Mouse (Mus musculus) limb, embryonic 11.5 days (tissue): Measurements from ENCODE around the gene Ptx3. TPM values are rescaled to one million over a fixed set of nuclear protein-coding genes. Genes with fewer than 3 reads are reported as not detected.

ENCODE experiments used
- ATAC-seq: fragments of 200-750 bp; cut with Nextera tagmentation; 2 replicates; pipeline ENCODE4 v1.8.0; 2017; ENCODE audit warnings: low read depth; ENCODE audit not compliant: insufficient number of reproducible peaks, low FRiP score, low TSS enrichment
- DNase-seq: peaks from one replicate; pipeline ENCODE4 v3.0.0-alpha.2; 2015; ENCODE audit warnings: low spot score
- H3K27ac ChIP-seq: fragments of 300-500 bp; sonication (generic); replicated peaks from 2 replicates; pipeline ENCODE4 v1.5.1; 2014; ENCODE audit warnings: low read depth, mild to moderate bottlenecking, low read length
- H3K27me3 ChIP-seq: fragments of 300-500 bp; sonication (generic); 2 replicates; pipeline ENCODE4 v1.6.1; 2014; ENCODE audit warnings: mild to moderate bottlenecking, low read length, mixed read lengths; ENCODE audit not compliant: control insufficient read depth, insufficient read depth
- H3K36me3 ChIP-seq: fragments of 300-500 bp; sonication (generic); 2 replicates; pipeline ENCODE4 v1.6.1; 2014; ENCODE audit warnings: mild to moderate bottlenecking, low read length, moderate library complexity, mixed read lengths; ENCODE audit not compliant: control insufficient read depth, insufficient read depth
- H3K4me1 ChIP-seq: fragments of 300-500 bp; sonication (generic); 2 replicates; pipeline ENCODE4 v1.6.1; 2014; ENCODE audit warnings: low read length, mixed read lengths; ENCODE audit not compliant: control insufficient read depth, insufficient read depth
- H3K4me2 ChIP-seq: fragments of 300-500 bp; sonication (generic); 2 replicates; pipeline ENCODE4 v1.6.1; 2014; ENCODE audit warnings: low read depth, mild to moderate bottlenecking, moderate library complexity; ENCODE audit not compliant: severe bottlenecking
- H3K4me3 ChIP-seq: fragments of 300-500 bp; sonication (generic); 2 replicates; pipeline ENCODE4 v1.5.1; 2014; ENCODE audit warnings: low read depth, low read length
- H3K9ac ChIP-seq: fragments of 300-500 bp; sonication (generic); 2 replicates; pipeline ENCODE4 v1.6.1; 2014; ENCODE audit warnings: mild to moderate bottlenecking, low read length
- H3K9me3 ChIP-seq: fragments of 300-500 bp; sonication (generic); 2 replicates; pipeline ENCODE4 v1.6.1; 2016; ENCODE audit warnings: low read length; ENCODE audit not compliant: control insufficient read depth
- WGBS: fragments of 180-500 bp; shearing (Covaris S2); extraction: QIAGEN DNeasy Blood & Tissue Kit; methylation state at CpG from one replicate; pipeline ENCODE4 v1.1.7; 2014; 5-methylcytosine and 5-hydroxymethylcytosine counted together
- polyA plus RNA-seq: library from polyadenylated mRNA; unstranded; fragments of >200 nt; fragmentation: Nextera tagmentation; extraction: Ambion mirVana; gene quantifications from 2 replicates; pipeline ENCODE4 v1.2.1, GENCODE M21; 2014

The Ptx3 gene
- 9.1 and 10.9 TPM in 2 replicates for polyA plus RNA-seq

DNA sequence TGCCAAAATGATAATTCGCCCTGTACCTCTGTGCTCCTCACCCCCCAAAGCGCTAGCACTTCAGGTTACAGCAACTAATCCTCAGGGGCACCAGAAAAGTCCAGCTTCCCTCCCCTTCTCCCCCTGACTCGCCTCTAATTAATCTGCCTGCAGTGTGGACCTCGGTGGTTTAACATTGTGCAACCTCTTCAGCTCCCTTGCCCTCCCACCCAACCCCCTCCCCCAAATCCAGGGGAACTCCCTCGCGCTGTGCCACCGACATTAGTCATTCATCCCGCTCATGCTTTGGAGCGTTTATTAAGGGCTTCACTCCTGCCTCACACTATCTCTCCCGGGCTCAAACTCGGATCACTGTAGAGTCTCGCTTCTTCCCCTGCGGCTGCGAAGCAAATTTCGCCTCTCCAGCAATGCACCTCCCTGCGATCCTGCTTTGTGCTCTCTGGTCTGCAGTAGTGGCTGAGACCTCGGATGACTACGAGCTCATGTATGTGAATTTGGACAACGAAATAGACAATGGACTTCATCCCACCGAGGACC, at the start of gene Ptx3:
TSS of gene Ptx3 (plus strand) at position 256 of the 537 bp plus-strand sequence.
- H3K27me3 ChIP-seq = no peaks in the 10 kb centered on the region
- WGBS = 2% methylated on average over 20 of the region's 20 CpGs
- no peaks in the 10 kb centered on the region for H3K36me3 ChIP-seq
- H3K4me2 ChIP-seq = peak within 1 kb of the TSS; percentile 95
- H3K4me1 ChIP-seq = peaks cover 11% of the 10 kb centered on the region; the same call in 1 of the 2 replicates
- no peaks in the 10 kb centered on the region for H3K9me3 ChIP-seq
- DNase-seq (peak; percentile 70), ATAC-seq (no peak)
- H3K27ac ChIP-seq = peak within 1 kb of the TSS; percentile 75
- peak within 1 kb of the TSS; percentile 79 for H3K9ac ChIP-seq
- peak within 1 kb of the TSS; percentile 51 for H3K4me3 ChIP-seq

DNA sequence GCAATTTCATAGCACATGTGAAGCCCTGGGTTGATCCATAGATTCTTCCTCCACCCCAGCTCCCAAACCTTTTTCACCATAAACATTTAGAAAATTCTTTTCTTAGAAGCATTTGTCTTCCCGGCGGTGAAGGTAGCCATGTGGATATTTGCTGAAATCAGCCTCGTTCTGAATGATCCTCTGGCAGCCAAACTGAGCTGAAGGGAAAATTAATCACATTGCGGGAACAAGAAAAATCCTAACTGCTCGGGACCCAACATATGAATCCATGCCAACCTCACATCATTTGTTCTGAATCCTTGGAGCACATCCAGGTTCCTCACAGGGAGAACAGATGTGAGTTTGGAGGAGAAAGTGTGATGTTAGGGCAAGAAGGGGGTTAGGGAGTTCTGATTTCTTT, 46.8 kb upstream of the Ptx3 start:
- Histone ChIP-seq H3K9me3 (no peaks in the 10 kb centered on the region), H3K4me1 (no peaks in the 10 kb centered on the region), H3K4me3 (no peak overlapping the region), H3K4me2 (no peak overlapping the region), H3K36me3 (no peaks in the 10 kb centered on the region), H3K27ac (no peak overlapping the region), H3K27me3 (no peaks in the 10 kb centered on the region), H3K9ac (no peak overlapping the region)
- WGBS = 82% methylated on average over 5 of the region's 5 CpGs
- DNase-seq (no peak), ATAC-seq (no peak)

DNA sequence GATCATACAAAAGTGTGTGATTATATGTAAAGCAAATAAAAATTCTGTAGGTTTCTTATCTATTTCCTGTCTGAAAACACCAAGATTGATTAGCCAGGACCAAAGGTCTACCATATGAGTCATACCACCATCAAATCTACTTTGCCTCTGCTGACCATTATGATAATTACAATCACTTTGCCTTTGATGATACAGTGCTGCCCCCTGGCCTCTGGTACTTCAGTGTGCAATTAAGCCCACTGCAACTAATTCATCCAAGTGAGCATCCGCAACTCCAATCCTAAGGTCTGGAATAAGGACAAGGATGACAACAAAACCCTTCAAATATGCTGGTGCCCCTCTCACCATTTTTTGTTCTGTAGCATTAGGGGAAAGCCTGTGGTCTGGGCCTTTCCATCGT, 40.1 kb upstream of the Ptx3 start:
- Histone ChIP-seq H3K9me3 (no peaks in the 10 kb centered on the region), H3K9ac (no peak overlapping the region), H3K27ac (no peak overlapping the region), H3K36me3 (no peaks in the 10 kb centered on the region), H3K4me2 (no peak overlapping the region), H3K4me3 (no peak overlapping the region), H3K4me1 (no peaks in the 10 kb centered on the region), H3K27me3 (no peaks in the 10 kb centered on the region)
- WGBS = 81% methylated on average over 2 of the region's 2 CpGs
- ATAC-seq (no peak), DNase-seq (no peak)

DNA sequence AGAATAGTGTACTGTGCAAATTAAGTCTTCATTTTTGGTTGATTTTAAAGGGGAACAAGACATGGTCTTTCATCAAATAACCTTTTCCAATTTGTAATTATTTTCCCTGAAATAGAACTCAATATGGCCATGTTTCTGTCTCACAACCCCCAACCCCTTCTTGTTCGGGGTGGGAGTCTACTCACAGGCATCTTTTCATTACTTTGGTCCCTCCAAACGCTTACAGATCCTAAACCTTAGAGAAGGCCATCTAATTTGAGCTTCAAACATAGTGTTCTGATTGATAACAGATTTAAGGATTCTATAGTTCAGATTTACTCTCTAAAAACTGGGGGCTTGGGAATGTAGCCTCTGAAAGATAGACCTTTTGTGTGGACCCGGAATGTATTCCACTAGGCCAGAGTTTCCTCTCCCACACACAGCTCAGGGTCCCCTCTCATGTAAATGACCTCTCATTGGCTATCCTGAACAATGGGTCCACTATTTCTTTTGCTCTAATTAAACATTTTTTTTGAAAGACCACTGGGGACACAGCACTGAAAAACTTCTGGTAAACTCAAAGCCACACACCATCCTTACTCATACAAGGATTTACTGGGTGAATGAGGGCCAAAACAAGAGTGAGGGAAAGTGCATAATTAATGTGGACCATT, 25.7 kb upstream of the Ptx3 start:
- ATAC-seq (no peak), DNase-seq (no peak)
- Histone ChIP-seq H3K9ac (no peak overlapping the region), H3K36me3 (no peaks in the 10 kb centered on the region), H3K27me3 (no peaks in the 10 kb centered on the region), H3K27ac (no peak overlapping the region), H3K4me3 (no peak overlapping the region), H3K4me2 (no peak overlapping the region), H3K4me1 (no peaks in the 10 kb centered on the region), H3K9me3 (no peaks in the 10 kb centered on the region)
- 76% methylated on average over 3 of the region's 3 CpGs for WGBS

DNA sequence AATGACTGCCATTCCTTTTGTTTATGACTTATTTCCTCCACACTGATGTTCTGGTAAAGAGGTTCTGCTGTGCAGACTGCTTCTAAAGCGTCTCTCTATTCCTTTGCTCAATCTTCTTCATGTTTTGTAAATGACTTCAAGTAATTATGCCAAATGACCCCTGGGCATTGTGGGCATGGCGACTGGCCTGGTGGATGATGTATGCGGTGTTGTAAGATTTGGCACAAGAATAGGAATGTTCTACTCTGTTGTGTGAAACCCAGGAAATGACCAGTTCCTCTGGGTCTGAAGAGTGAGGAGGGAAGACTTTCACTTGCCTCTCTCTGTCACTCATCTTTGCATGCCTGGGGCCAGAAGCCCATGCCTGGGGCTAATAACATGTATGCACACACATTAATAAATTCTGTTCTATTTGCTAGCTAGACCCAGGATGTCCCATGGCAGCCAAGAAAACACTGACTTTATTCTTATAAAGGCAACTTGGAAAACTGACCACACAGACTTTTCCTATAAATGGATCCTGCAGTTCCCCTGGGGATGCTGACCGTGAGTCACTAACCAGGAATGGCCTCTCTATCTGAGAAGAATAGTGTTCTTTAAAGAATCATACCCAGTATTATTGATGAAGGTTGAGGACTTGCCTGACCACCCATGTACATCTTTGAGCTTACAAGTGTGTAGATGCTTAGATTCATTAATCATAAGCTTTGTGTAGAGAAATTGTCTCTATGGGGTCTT, 10.7 kb upstream of the Ptx3 start:
- H3K27me3 ChIP-seq = no peaks in the 10 kb centered on the region
- H3K36me3 ChIP-seq = no peaks in the 10 kb centered on the region
- 84% methylated on average over 4 of the region's 4 CpGs for WGBS
- no peaks in the 10 kb centered on the region for H3K9me3 ChIP-seq
- DNase-seq = no peak
- H3K9ac ChIP-seq = no peak overlapping the region
- H3K4me3 ChIP-seq = no peak overlapping the region
- H3K4me2 ChIP-seq = no peak overlapping the region
- ATAC-seq = no peak
- no peak overlapping the region for H3K27ac ChIP-seq
- no peaks in the 10 kb centered on the region for H3K4me1 ChIP-seq

DNA sequence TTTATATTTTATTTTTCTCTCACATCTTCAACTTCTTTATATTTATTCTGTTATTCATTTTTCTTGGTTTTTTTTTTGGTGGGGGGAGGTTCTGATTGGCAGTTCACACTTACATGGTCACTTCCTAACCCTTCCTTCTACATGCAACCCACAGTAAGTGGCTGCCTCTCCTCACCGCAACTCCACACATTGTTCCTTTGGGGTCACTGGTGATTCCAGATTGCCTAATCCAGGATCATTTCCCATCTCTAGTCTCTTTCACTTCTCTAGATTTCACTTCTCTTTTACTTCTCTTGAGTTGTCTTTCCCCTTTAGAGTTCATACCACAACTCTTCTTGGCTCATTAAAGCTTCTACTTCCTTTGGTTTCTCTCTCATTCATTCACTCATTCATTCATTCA, 6.2 kb upstream of the Ptx3 start:
- Histone ChIP-seq H3K4me1 (no peaks in the 10 kb centered on the region), H3K27me3 (no peaks in the 10 kb centered on the region), H3K9ac (no peak overlapping the region), H3K4me2 (no peak overlapping the region), H3K4me3 (no peak overlapping the region), H3K36me3 (no peaks in the 10 kb centered on the region), H3K27ac (no peak overlapping the region), H3K9me3 (no peaks in the 10 kb centered on the region)
- ATAC-seq (no peak), DNase-seq (no peak)
- WGBS = 97% methylated on average over 1 of the region's 1 CpGs

DNA sequence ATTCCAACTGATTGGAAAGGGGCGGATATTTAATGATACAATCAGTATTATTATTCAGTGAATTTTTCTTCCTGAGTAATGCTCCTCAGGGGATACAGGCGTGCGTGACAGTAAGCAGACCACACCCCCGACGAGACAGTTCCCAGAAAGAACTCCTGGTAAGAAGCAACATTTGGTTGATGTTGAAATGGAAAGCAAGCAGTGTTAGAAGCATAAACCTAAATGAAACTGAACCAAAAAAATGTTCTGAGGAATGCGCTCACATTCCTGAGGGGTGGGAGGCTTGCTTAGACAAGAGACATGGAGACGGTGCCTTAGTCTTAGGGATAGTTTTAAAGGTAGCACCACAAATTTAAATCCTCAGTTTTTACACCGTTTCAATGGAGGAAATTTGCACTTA, 4.0 kb upstream of the Ptx3 start:
- Histone ChIP-seq H3K36me3 (no peaks in the 10 kb centered on the region), H3K27ac (no peak overlapping the region), H3K4me1 (no peaks in the 10 kb centered on the region), H3K4me3 (no peak overlapping the region), H3K9me3 (no peaks in the 10 kb centered on the region), H3K4me2 (no peak overlapping the region), H3K27me3 (no peaks in the 10 kb centered on the region), H3K9ac (no peak overlapping the region)
- peak; percentile 24 for DNase-seq
- ATAC-seq = no peak
- WGBS = 63% methylated on average over 8 of the region's 8 CpGs

DNA sequence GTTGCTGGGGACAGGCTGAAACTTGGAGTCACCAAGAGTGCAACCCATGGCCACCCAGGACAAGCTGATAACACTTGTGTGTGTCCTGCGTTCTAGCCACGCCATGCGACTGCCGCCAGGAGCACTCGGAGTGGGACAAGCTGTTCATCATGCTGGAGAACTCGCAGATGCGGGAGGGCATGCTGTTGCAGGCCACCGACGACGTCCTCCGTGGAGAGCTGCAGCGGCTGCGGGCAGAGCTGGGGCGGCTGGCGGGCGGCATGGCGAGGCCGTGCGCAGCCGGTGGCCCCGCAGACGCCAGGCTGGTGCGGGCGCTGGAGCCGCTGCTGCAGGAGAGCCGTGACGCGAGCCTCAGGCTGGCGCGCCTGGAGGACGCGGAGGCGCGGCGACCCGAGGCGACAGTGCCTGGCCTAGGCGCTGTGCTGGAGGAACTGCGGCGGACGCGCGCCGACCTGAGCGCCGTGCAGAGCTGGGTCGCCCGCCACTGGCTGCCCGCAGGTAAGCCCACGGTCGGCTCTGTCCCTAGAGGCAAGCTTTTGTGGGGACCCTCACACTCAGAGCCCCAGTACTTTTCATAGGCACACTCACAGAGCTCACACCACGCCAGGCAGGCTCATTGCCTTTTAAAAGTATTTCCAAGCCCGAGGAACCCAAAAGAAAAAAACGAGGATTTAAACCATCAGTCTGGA, 988 bp downstream of the Ptx3 start:
- H3K4me3 ChIP-seq = peak overlapping the region; percentile 51

More for the DNA sequence above, 988 bp downstream of the Ptx3 start:
- DNase-seq (peak; percentile 76), ATAC-seq (peak; percentile 74)
- H3K36me3 ChIP-seq = no peaks in the 10 kb centered on the region
- H3K9ac ChIP-seq = peak overlapping the region; percentile 79
- H3K9me3 ChIP-seq = no peaks in the 10 kb centered on the region
- peak overlapping the region; percentile 75 for H3K27ac ChIP-seq
- WGBS = under 1% methylated on average over 46 of the region's 54 CpGs
- peak overlapping the region; percentile 95 for H3K4me2 ChIP-seq
- H3K27me3 ChIP-seq = no peaks in the 10 kb centered on the region
- H3K4me1 ChIP-seq = peaks cover 11% of the 10 kb centered on the region; the same call in 1 of the 2 replicates
